Mouse (Mus musculus) T-helper 17 cell (primary cell): ENCODE data around the gene Ebf1.

Experiments used
- in situ Hi-C, 2 experiments: fragments of 300-600 bp; cut with MboI, MseI; formaldehyde crosslinking; loops; 1 replicate in 1 of 2; 2 replicates in 1 of 2; pipeline ENCODE4 v1.15.1; 2025; ENCODE audit warnings: high pct_unique_total_duplicates in 2 of 2

Ebf1 gene

DNA sequence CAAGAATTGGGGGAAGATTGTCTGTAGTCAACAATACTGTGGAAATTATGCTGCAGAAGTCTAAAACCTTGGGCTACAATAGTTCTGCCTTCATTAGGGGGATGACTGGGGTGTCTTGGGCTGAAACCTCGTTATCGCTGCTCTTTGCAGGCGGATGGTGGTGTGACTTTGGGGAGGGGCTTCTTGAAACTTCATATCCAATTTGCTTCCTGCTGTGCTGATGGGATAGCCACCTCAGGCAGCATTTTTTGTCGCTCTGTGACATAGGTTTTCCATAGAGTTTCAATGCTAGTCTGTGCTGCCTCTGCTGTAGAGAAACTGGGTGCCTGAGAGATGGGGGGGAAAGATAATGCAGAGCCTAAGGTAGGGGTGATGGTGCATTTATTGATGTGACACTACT lies 198.9 kb downstream of the Ebf1 start:
- in situ Hi-C loops: loop anchor here (10.0 kb wide), 2 partner anchors 1179 to 1651 kb away; no protein-coding TSS in a partner anchor

DNA sequence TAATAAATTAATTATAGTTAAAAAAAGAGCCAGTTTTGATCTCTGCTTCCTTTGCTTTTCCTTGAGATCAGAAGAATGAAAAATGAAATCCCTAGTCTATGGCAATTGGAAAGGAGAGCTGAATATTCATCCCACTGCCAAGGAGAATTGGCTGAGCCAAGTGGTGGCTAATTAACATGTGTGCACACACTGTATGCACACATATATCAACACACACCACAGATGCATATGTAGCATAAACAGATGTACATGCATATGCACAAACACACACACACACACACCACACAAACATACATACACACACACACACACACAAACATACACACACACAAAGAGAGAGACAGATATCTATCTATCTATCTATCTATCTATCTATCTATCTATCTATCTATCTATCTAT lies 205.2 kb downstream of the Ebf1 start:
- in situ Hi-C loops: loop anchor here in 1 of 2 experiments (5.0 kb wide), 1 partner anchor 215 kb away; no protein-coding TSS in a partner anchor

DNA sequence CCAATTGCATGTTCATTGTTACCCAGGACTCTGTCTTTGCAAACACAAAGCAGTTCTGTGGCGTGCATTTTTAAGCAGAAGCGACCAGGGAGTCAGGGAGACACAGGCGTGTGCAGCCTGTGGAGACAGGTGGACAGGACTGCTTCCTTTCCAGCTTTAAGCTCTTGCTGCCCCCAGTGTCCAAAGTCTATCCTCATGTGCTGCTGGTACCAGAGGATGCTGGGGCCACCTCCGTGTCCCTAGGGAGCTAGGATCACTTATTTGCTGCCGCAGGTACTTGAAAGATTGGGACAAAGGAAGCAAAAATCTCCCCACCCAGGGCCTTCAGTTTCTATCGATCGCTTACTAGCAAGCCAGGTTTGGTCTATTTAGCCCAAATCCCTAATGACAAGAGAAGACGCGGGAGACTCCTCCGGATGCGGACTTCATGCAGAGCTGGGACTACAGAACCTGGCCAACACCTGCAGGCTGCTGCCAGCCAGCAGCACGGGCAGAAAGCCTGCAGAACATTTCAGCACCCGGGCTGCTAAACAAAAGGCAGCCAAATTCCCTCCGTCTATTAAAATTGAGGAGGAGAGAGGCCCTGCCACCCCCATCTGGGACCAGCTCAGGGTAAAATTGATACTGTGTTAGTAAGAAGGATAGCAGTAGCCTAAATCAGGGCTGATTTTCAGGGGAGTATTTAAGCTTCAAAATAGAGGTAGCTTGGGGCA lies 215.3 kb downstream of the Ebf1 start:
- in situ Hi-C loops: no loop called here

DNA sequence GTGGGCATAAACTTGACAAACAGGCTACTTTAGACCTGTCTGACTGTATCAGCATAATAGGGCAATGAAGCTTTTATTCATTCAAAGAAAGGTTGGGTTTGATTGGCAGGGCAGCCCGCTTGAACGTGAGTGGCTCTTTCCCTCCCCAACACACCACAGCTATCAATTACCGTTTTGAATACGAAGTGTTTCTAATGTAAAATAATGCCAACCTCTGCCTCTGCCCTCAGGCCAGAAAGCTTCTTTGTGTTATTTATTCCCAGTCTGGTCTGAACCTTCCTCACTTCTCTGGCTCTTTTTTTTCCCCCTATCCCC lies 215.8 kb downstream of the Ebf1 start:
- in situ Hi-C loops: no loop called here

DNA sequence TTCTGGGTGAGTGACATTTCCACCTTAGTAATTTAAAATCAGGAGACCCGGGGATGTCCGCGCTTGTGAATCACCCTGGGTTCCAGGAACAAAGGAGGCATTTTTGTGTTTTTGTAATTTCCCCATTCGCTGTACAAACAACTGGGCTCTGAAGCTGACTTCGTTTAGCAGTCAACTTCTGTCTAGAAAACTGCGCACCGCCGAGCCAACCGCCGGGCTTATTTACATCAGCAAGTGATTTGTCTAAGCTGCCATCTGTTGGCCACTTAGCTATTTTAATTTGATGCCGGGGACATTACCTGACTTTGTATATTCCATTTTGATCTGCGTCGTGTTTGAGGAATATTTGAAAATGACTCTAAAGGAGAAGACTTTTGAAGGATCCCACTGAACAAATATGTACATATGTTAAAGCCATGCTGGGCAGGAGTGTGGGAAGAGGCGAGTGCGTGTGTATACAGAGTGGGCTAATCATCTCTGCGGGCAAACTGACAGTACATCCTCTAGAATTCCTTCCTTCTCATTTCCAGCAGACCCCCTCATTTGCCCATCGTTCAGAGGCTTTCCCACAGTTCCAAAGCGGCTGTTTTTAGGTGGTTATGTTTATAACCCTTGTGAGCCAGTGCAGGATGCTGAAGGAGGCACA lies 216.4 kb downstream of the Ebf1 start:
- in situ Hi-C loops: no loop called here

DNA sequence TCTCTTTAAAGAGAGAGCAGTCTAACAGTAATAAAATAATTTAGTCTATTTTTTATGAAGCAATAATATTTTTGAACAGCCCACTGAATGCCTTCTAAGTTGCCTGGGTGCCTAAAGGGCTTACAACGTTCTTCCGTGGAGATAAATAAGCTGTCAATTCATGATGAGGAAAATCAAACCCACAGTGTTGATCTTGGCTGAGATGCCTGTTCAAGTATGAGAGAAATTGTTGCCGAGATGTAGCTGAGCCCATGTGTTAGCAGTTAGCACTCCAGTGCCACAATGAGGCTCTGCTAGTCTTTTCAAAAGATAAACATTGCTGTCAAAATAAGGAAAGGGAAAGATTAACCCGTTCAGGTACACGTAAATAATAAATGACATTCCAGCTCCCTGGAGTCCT lies 218.0 kb downstream of the Ebf1 start:
- in situ Hi-C loops: no loop called here

DNA sequence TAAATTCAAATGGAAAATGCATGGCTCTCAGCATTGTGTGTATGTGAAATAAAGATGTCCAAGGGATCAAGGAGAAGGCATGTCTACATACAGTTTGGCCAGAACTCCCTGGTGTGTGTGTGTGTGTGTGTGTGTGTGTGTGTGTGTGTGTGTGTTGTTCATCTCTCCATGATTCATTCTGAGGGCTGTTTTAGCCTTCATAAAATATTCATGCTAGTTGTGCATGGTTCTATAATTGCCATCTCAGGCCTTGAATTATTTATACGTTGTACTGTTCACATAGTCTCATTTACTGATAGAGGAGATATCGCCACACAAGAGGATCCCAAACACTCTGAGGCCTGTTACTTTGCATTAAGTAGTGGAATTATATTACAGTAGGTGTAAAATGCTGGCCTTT lies 220.5 kb downstream of the Ebf1 start:
- in situ Hi-C loops: no loop called here

DNA sequence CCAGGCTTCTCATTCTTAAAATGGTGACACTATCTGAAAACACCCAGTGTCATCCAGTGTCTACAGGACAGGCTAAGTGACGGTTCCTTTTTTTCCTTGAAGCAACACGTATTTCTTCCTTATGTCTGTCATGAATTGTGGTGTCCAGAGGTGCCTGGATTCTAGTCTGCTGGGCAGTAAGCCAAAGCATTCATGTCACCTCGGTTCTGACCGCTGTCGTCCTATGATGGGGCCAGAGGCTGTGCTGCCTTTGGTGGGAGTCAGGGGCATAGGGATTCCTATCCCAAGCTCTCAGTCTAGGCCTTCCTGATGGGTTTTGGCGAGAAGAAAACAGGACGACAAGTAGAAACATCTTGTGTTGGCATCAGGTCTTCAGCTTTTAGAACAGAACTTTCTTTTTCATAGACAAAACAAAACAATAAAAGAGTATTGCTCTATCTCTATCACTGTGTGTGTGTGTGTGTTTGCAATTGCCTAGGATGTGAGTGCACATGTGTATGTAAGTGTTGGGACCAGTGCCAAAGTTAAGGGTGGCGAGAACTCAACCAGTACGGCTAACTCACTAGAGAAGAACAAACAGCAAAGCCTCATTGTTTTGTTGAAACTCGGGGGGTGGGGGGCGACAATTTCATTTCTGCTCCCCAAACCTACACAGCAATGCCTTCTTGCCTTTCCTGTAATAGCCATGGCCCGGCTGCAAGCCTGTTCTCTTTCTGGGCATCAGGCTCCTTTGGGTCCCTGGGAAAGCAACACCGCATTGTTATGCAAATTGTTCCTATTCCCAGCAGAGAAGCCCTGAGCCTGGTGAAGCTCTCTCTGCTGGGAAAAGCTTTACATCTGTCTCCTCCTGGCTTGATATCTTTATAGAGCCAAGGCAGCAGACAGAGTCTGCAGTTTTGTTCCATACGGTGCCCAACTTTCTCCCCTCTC lies 224.3 kb downstream of the Ebf1 start:
- in situ Hi-C loops: no loop called here

DNA sequence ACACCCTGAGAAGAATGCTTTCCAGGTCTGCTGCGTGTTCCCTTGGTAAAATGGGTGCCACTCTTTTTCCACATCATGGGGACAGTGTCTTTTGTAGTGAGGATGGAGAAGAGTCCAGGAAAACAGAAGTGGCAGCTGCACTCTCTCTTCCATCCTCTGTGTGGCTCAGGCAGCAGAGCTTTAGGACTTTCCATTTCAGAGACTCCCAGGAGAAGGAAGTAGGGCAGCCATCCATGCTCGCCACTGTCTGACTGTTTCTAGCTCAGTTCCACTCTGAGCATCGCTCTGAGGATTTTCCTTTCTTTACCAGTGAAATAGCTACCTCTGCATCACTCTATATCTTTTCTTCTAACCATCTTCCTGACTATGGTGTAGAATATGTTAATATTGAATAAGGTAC lies 234.8 kb downstream of the Ebf1 start:
- in situ Hi-C loops: no loop called here

DNA sequence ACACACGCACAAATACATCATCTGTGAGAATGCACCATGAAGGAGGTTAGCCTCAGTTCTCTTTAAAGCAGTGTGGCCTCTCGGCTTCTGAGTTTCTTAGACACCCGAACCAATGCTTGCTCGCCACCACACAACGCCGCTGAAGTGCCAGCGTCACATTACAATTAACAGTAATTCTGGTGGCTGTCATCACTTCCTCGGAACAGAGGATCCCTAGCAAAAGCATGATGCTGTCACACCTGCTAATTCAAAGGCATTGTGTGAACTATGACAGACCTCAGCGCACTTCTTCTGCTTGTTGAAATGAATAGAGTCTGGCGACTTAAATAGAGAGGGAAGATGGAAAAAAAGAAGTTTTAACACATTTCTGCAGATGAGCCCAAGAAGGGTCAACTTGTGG lies 235.8 kb downstream of the Ebf1 start:
- in situ Hi-C loops: no loop called here

DNA sequence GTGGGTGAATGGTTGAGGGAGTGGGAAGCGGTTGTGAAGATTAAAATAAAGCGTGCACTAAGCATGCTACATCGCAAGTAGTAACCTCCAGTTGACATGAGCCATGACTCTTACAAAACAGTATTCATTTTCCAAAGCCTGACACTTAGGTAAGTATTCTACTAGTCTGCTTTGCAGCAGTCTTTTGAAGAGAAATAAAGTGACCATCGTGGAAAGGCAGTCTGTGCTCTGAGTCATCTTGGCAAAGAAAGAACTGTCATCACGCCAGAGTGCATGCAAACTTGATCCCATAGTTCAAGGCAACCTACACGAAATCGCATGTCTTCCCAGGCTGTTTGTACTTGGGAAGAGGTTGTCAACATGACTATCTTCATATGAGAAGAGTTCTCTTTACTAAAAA lies 237.4 kb downstream of the Ebf1 start:
- in situ Hi-C loops: no loop called here

DNA sequence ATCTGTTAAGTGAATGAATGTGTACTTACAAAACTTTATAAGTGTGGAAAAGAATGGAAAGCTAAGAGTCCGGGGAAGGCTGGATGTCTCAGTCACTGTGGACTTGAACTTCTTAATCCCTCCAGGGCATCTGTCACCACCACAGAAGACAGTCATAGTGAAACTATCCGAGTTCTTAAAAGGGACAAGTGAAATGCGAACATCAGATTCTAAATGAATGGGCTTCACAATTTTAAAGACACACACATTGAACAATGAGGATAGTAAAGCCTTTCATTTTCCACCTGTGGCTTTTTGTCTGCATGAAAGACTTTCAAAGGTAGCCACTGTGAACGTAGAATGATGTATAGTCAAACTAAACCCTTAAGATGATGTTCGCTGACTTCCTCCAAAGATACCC lies 244.0 kb downstream of the Ebf1 start:
- in situ Hi-C loops: no loop called here

DNA sequence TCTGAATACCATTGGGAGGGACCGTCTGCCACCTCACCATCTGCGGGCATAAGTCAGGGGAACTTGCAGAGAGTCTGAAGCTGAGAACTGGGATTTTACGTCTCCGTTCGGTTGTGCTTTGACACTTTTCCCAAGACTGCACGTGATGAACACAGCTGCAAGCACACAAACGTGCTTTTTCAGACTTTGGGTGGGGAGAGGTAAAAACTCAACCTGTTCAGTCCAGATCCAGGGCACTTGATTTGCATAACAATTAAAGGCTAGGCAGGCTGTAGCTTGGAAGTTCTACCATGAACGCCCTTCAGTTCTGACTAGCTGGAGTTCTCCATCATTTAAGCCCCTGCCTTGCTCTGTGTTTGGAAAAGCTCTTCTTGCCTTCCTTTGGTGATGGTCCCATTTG lies 246.8 kb downstream of the Ebf1 start:
- in situ Hi-C loops: no loop called here

DNA sequence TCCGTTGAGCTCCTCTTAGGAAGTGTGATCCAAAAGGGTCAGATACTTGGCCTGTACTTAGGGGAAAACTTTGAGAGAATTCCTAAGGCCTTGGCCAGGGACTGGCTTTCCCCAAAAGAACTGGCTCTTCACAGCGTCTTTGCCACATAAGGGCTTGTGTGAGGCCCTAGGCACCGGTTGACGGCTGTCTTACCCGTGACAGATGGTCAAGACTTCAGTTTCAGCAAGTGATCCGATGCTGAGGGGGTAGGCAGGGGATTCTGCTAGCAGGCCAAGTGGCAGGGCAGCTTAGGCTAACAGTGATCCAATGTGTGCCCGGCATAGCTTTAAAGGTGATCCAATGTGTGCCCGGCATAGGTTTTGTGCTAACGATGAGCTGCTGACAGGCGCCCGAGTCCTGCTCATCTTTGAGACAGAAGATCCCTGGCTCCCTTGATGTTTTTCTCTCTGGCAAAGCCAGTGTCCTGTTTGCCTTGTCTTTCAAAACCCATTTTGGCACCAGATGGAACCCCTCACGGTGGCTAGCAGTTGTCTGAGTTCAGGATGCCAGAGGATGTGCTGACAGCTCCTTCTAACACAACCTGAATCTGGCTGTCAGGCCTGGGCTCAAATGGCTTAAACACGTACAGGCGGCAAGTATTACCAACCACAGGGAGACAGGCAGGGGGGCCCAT lies 249.5 kb downstream of the Ebf1 start:
- in situ Hi-C loops: no loop called here

DNA sequence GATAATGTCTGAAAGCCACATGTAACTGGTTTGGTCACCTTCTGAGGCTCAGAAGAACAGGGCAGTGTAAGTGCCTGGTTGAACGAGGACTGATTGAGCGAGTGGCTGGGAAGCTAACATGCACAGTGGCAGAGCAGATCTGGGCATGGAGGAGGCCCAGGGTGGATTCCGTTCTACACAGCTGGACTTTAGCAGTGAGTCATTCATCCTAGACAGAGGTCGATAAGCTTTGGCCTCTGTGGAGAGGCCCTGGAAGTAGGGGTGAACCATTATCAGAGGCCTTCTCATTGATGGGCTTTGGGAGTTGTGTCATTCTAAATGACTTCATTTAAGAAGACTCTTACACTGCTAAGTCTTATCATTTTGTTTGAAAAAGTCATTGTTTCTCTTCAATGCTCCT lies 250.3 kb downstream of the Ebf1 start:
- in situ Hi-C loops: no loop called here

DNA sequence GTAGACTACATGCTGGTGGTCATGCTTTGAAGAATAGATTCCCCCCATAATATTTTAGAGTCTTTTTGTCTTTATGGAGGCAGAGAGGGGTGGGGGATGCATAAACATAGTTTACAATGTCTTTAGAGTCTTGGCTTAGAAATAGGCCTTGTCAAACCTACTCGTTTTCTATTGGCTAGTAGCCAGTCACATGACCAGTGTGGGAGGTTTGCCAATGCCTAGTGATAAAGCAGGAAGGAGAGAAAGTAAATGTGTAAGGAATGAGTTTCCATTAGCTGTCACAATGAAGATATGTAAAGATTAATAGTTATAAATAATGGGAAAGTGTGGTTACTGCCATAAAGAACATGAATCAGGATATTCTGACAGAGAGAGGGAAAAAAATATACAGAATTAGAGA lies 256.8 kb downstream of the Ebf1 start:
- in situ Hi-C loops: no loop called here

DNA sequence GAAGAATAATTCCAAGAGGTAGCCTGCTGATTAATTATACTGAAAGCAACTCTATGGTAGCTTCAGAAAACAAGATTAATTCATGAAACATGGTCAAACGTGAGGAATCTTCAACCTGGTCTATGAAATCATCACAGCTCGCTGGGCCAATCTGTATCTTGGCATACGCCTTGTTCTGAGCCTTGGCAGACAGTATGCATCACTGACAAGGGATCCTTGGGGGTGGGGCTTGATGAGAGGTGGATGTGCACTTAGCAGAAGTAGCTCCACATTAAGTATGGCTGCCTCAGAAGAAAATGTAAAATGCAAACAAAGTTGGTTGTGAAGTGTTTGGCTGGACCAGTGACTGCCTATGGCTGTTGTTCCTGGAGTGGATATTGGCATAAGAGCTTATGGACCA lies 258.1 kb downstream of the Ebf1 start:
- in situ Hi-C loops: no loop called here

DNA sequence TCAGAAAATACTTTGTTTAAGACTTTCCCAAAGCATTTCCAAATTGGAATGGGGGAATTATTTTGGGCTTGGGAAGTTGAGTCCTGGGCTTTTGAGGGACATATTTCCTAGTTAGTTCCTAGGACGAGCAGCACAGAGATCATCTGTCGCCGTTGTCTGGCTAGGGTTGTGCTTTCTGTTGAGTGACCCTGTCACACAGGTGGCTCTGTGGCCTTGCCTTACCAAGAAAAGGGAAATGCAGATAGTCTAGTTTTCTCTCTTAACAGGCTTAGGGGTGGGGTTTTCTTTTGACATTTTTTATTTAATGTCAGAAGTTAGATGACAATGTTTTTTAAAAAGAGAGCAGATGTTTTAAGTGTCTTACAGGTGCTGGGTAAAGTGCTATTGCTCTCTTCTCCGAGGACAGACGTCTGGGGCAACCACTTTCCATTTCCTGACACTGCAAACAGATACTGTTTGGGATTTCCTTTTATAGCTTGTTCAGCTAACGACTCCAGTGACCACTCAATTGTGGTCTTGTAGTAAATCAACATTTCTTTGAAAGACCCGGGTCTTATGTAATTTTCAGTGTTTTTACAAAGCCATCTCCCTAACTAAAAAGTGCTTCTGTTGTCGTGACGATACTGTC lies 264.1 kb downstream of the Ebf1 start:
- in situ Hi-C loops: no loop called here

DNA sequence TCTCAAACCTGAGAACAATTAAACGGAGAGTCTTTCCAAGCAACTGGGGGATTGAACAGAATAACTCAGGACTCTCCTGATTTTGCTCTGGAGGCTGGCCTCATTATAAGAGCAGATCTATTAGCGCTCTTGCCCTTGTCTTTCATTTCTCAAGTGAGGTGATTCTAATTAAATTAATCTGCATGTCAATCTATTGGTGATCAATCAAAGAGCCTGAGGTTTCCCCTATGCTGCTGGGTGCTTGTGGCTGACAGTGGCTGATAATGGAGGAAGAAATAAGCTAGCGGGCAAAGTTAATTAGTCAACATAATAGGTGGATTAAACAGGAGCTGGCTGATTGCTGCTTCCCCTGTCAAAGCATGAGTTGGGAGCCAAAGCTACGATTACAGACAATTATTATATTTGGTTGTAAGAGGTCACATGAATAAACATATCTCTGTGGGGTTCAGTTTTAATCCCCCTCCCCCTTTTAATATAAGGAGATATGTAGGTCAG lies 265.4 kb downstream of the Ebf1 start:
- in situ Hi-C loops: no loop called here

DNA sequence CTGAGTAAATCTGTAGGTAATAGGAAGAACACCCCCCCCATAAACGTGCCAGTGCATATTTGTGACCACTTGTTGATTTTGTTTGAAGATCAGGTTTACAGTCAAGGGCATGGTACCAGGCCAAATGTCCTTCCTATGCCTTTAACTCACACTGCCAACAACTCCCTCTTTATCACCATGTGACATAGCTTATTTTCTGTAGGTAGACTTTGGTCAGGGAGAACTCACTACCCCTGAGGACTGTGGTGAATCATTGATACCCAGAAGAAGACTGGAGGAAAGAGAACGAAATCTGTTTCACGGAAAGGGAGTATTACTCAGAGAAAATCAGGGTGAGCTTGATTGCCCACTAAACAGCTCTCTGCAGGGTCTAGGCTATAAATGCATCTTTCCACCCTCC lies 267.2 kb downstream of the Ebf1 start:
- in situ Hi-C loops: no loop called here

DNA sequence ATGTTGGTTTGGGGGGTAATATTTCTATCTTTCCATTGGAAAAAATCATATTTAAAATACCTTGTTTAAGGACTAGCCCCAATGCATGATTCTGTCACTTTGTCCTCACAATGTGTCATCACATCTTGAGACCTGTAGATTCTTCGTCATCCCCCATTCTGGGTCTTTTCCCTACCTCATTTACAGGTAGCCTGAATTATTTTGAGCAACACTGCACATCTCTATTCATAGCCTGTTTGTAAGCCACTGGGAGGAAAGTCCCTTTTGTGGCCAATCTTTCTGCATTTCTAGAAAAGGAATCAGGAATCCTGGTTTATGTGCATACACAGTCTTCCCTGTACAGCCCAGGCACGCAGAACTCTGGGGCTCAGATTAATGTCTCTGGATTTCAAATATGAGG lies 269.8 kb downstream of the Ebf1 start:
- in situ Hi-C loops: no loop called here
